Mouse (Mus musculus): ENCODE data around the gene Gpx4. TPM values are rescaled to one million over a fixed set of nuclear protein-coding genes. Genes with fewer than 3 reads are reported as not detected.
"Not testable (repeated sequence)": the region's sequence is repeated elsewhere in the genome, so short reads cannot be mapped to it uniquely, and the experiment has no call there.

Gpx4 gene
- polyA plus RNA-seq, 1 experiment from 2014 or later = 767 TPM

DNA sequence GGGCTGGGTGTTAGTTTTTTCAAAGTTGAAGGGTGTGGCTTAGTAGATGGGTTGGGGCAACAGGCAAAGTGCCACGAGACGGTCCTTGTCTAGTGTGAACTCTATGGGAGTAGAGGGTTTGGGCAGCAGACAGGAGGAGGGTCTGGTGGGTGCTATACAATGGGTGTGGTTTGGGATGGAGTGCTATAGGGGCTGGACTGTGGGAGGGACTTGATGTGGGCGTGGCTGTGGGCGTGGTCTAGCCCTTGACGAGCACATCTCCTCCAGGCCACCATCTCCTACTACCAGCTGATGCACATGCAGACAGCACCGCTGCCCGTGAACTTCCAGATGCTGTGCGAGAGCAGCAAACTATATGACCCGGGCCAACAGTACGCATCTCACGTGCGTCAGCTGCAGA lies 21.1 kb upstream of the Gpx4 start:
- WGBS = 59% methylated on average over 12 of the region's 12 CpGs
- Histone ChIP-seq H3K4me1 (peaks cover 22% of the 10 kb centered on the region), H3K36me3 (peaks cover 59% of the 10 kb centered on the region), H3K4me3 (no peak overlapping the region), H3K27me3 (ENCODE audit: insufficient read depth, poor library complexity, severe bottlenecking) (no peaks in the 10 kb centered on the region), H3K27ac (no peak overlapping the region), H3K9me3 (no peaks in the 10 kb centered on the region)
- DNase-seq (ENCODE audit: low spot score) = no peak

DNA sequence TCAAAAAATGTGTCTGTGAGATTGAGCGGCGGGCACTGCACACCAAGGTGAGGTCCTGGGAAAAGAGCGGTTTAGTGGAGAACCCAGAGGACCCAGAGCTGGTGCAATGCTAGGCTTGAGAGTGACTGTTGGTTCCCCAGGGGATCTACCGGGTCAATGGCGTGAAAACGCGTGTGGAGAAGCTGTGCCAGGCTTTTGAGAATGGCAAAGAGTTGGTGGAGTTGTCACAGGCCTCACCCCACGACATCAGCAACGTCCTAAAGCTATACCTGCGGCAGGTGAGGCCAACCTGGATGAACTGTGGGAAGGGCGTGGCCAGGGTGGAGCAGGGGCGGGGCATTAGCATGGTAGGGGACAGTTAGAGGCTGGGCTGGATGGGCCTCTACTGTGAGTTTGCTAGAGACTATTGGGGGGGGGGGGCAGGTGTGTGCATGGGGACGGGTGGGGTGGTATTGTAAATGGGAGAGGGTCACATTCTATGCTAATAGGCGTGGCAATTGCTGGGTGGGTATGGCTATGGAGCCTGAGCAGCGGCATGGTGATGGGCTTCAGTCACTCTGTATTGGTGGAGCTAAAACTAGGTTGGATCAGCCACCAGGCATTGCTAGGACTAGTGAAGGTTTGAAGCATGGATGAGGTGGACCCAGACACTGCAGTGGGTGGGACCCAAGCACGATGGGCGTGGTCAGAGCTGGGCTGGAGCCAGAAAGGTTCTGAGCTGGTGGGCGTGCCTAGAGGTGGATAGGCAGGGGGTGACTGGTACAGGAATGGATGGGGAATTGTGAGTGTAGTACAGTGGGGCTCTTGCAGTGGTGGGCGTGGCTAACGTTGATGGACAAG lies 19.1 kb upstream of the Gpx4 start:
- Histone ChIP-seq H3K4me3 (no peak overlapping the region), H3K27ac (no peak overlapping the region), H3K4me1 (peaks cover 34% of the 10 kb centered on the region), H3K27me3 (ENCODE audit: insufficient read depth, poor library complexity, severe bottlenecking) (no peaks in the 10 kb centered on the region), H3K36me3 (peaks cover 48% of the 10 kb centered on the region), H3K9me3 (no peaks in the 10 kb centered on the region)
- 70% methylated on average over 20 of the region's 20 CpGs for WGBS
- no peak for DNase-seq (ENCODE audit: low spot score)

DNA sequence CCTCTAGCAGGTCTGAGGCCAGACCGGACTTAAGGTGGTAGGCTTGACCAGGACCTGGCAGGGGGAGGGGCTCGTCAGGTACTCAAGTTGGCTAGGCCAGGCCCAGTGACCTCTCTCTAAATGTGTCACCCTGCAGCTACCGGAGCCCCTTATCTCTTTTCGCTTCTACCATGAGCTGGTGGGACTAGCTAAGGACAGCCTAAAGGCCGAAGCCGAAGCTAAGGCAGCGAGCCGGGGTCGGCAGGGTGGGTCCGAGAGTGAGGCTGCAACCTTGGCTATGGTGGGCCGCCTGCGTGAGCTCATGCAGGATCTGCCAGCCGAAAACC lies 18.5 kb upstream of the Gpx4 start:
- Histone ChIP-seq H3K27me3 (ENCODE audit: insufficient read depth, poor library complexity, severe bottlenecking) (no peaks in the 10 kb centered on the region), H3K9me3 (no peaks in the 10 kb centered on the region), H3K27ac (no peak overlapping the region), H3K36me3 (peaks cover 45% of the 10 kb centered on the region), H3K4me3 (no peak overlapping the region), H3K4me1 (peaks cover 40% of the 10 kb centered on the region)
- DNase-seq (ENCODE audit: low spot score) = no peak
- 88% methylated on average over 13 of the region's 13 CpGs for WGBS

DNA sequence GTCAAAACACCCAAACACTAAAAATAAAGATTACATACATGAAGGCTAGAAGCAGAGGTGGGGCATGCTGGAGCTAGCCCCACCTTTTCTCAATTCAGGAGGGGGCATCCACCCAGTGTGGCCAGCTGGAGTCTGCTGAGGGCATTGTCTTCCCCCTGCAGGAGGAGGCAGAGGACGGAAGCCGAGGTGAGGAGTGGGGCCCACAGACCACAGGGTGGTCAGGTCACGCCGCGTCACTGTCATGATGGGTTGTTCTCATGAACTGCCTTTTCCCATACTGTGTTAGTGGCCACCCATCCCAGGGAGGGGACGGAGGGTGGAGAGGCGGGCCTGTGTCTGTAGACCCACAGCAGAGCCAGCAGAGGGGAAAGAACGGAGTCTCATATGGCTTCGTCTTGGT lies 16.8 kb upstream of the Gpx4 start:
- H3K36me3 ChIP-seq = peaks cover 55% of the 10 kb centered on the region
- DNase-seq (ENCODE audit: low spot score) = no peak
- peaks cover 50% of the 10 kb centered on the region for H3K4me1 ChIP-seq
- H3K27me3 ChIP-seq (ENCODE audit: insufficient read depth, poor library complexity, severe bottlenecking) = no peaks in the 10 kb centered on the region
- H3K27ac ChIP-seq = no peak overlapping the region
- no peak overlapping the region for H3K4me3 ChIP-seq
- H3K9me3 ChIP-seq = no peaks in the 10 kb centered on the region
- WGBS = 86% methylated on average over 9 of the region's 9 CpGs

DNA sequence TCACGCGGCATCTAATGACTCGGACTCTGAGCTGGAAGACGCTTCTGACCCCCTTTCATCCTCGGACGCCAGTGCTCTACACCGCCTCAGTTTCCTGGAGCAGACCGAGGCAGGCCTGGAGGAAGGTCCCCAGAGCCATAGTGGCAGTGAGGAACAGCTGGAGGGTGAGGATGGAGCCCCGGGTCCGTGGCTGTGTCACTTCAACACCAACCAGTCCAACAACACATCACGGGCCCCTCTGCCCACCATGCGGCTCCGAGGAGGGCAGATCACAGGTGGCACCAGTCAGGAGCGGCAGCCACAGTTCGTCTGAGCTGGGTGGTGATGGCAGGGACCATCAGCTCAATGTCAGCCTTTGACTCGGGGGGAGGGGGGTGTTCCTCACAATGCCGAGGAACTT lies 16.2 kb upstream of the Gpx4 start:
- WGBS = 86% methylated on average over 17 of the region's 17 CpGs
- H3K36me3 ChIP-seq = peaks cover 60% of the 10 kb centered on the region

DNA sequence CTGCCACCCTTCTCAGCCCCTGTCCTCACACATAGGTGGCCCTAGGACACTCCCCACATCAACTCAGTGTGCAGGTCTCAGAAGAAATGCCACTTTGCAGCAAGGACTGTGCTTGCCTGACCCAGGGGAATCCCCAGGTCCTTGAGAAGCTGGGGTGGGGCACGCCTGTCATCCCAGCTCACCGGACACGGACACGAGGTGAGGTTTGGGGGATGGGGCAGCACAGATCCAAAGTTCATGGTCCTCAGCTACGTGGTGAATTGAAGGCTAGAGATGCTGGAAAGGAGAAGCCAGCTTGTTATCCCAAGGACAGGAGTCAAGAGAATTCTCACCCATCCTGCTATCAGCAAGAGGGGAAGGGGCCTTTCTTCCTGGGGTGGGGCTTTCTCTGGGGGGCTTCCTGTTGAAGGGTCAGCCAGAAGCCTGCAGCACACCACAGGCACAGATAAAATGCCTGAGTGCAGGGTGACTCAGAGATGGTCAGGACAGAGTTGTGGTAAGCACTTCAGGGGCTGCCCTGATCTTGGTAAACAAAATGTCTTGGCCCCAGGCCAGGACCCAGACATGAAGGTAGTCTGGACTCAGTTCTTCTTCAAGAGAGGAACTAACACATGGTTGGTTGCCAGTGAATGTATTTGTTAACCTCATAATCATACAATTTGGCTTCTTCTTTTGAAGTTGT lies 14.0 kb upstream of the Gpx4 start:
- Histone ChIP-seq H3K36me3 (peaks cover 64% of the 10 kb centered on the region), H3K9me3 (no peaks in the 10 kb centered on the region), H3K4me3 (peak overlapping the region; percentile 20; the same call in 1 of the 2 replicates), H3K27ac (peak overlapping the region; percentile 78), H3K27me3 (ENCODE audit: insufficient read depth, poor library complexity, severe bottlenecking) (no peaks in the 10 kb centered on the region), H3K4me1 (peaks cover 53% of the 10 kb centered on the region)
- no peak for DNase-seq (ENCODE audit: low spot score)
- 27% methylated on average over 5 of the region's 5 CpGs for WGBS

More for the DNA sequence above, 16.2 kb upstream of the Gpx4 start:
- Histone ChIP-seq H3K9me3 (no peaks in the 10 kb centered on the region), H3K4me3 (no peak overlapping the region), H3K27me3 (ENCODE audit: insufficient read depth, poor library complexity, severe bottlenecking) (no peaks in the 10 kb centered on the region), H3K27ac (peak overlapping the region; percentile 45; the same call in 1 of the 2 replicates), H3K4me1 (peaks cover 50% of the 10 kb centered on the region)
- no peak for DNase-seq (ENCODE audit: low spot score)

DNA sequence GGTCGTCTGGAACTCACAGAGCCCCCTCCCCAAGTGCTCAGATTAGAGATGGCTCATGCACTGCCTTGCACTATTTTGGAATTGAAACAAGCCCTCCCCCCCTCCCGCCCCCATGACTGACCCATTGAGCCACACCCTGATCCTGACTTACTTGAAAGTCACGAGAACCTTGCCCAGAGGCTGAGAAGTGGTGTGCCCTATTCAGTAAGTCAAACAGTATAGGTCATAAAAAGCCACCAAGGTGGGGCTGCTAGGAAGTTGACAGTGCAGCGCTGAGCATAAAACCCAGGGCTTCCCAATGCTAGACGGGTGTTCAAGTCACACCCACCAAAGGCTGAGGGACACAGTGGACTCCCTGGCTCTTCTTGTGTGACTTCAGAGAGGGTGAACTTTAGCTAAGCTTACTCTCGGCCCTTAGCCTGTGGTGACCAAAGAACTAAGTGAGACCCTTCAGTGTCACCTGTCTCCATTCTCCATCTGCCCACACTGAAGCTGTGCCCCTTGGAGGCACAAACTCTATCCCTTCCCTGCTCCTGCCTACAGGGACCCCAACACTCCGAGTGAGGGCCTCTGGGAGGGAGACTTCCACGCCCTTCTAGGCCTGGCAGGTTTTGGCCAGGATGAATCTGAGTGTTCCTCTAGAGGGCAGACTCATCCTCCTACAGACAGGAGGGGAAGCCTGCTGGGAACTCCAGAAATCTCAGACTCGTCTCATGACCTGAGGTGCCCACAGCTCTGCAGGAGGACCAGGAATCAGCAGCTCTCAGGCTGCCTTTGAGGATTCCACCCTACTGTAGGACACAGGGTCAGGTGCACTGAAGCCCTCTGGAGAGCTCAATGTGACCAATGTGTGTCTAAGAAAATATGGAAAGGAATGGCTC lies 13.2 kb upstream of the Gpx4 start:
- Histone ChIP-seq H3K27ac (peak overlapping the region; percentile 78), H3K36me3 (peaks cover 68% of the 10 kb centered on the region), H3K9me3 (no peaks in the 10 kb centered on the region), H3K27me3 (ENCODE audit: insufficient read depth, poor library complexity, severe bottlenecking) (no peaks in the 10 kb centered on the region), H3K4me1 (peaks cover 61% of the 10 kb centered on the region), H3K4me3 (peak overlapping the region; percentile 20; the same call in 1 of the 2 replicates)
- WGBS = 27% methylated on average over 9 of the region's 9 CpGs
- DNase-seq (ENCODE audit: low spot score) = no peak

DNA sequence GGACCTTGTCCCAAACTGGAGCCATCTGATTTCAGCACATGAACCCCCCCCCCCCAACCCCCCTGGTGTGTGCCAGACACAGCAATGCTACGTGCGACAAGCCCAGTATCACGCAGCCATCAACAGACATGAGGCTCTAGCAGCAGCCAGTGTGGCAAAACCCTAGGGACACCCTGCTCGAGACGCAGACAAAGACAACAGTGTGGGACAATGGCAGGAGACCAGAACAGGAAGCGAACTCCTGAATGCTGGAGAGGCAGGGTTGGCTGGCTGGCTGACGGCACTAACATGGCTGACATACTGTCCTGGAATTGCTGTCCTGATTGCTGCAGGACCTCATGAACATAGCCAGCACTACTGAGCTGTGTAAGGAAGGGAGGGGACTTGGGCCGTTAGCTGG lies 11.8 kb upstream of the Gpx4 start:
- WGBS = 66% methylated on average over 8 of the region's 8 CpGs
- peaks cover 67% of the 10 kb centered on the region for H3K4me1 ChIP-seq
- H3K27me3 ChIP-seq (ENCODE audit: insufficient read depth, poor library complexity, severe bottlenecking) = no peaks in the 10 kb centered on the region
- H3K36me3 ChIP-seq = peaks cover 56% of the 10 kb centered on the region
- H3K9me3 ChIP-seq = no peaks in the 10 kb centered on the region
- H3K27ac ChIP-seq = peak overlapping the region; percentile 48; the same call in 1 of the 2 replicates
- no peak for DNase-seq (ENCODE audit: low spot score)
- no peak overlapping the region for H3K4me3 ChIP-seq

DNA sequence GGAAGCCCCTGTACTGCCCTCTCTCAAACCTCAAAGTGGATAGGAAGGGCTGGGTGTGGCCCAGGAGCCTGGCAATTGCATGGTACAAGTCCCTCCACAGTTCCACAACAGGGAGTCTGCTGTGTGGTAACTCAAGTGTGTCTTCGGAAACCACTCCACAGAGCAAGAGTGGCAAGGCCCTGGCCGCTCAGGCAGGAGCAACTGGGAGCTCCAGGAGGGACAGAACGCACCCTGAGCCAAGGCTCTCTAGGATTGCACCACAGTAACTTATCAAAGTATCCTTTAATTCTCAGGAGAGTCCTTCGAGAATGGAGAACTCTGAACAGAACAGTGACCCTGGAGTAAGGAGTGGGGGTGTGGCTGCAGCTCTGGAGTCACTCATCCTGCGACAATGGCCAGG lies 11.3 kb upstream of the Gpx4 start:
- no peak overlapping the region for H3K4me3 ChIP-seq

DNA sequence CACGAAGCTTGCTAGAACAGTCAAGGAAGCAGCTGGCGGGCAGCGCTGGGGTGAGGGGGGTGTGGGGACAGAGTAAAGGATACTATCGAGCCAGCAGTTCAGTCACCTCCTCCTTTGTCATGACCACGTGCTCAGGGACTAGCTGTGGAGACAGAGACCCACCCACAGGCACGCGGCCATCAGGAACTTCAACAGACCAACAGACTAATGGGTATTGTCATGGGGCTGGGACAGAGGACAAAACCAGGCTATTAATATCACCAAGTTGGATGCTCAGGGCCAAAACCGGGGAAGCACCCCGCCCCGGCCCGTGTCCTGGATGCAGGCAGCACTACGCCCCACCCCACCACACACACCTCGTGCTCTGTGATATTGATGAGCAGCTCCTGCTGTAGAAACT lies 10.1 kb upstream of the Gpx4 start:
- H3K9me3 ChIP-seq = no peaks in the 10 kb centered on the region
- H3K36me3 ChIP-seq = peaks cover 44% of the 10 kb centered on the region
- no peak for DNase-seq (ENCODE audit: low spot score)
- WGBS = 93% methylated on average over 13 of the region's 13 CpGs
- peaks cover 61% of the 10 kb centered on the region for H3K4me1 ChIP-seq
- 0 out of 2 replicates have a peak overlapping the region, but pooled peaks have one; percentile 12 for H3K4me3 ChIP-seq
- no peak overlapping the region for H3K27ac ChIP-seq
- no peaks in the 10 kb centered on the region for H3K27me3 ChIP-seq (ENCODE audit: insufficient read depth, poor library complexity, severe bottlenecking)

More for the DNA sequence above, 11.3 kb upstream of the Gpx4 start:
- Histone ChIP-seq H3K27ac (peak overlapping the region; percentile 48; the same call in 1 of the 2 replicates), H3K36me3 (peaks cover 51% of the 10 kb centered on the region), H3K4me1 (peaks cover 67% of the 10 kb centered on the region), H3K27me3 (ENCODE audit: insufficient read depth, poor library complexity, severe bottlenecking) (no peaks in the 10 kb centered on the region), H3K9me3 (no peaks in the 10 kb centered on the region)
- 87% methylated on average over 5 of the region's 5 CpGs for WGBS
- no peak for DNase-seq (ENCODE audit: low spot score)

DNA sequence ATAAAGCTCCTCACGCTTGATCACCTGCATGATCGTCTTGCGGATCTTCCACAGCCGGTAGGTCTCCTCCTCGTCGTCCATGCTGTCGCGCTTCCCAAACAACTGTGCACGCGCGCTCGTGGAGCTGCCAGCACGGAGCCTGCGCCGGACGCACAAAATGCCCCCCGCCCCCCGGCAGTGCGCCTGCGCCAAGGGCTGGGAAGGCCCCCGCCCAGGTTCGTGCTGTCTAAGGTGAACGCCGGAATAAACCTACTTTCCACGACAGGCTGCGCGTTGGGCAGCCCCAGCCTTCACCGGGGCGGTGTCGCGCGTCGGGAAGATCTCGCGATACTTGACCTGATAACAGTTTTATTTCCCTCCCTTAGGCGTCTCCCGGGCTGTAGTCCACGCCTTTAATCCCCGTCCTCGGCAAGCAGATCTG lies 7.4 kb upstream of the Gpx4 start, which contains the start of gene Polr2e:
Gene Polr2e, minus strand, starts transcription at position 237 of the 421 bp plus-strand sequence.
- no peaks in the 10 kb centered on the region for H3K9me3 ChIP-seq
- H3K4me3 ChIP-seq = peak within 1 kb of the TSS; percentile 82
- peak; percentile 98 for DNase-seq (ENCODE audit: low spot score)
- H3K27ac ChIP-seq = peak within 1 kb of the TSS; percentile 87
- H3K36me3 ChIP-seq = peaks cover 41% of the 10 kb centered on the region
- under 1% methylated on average over 40 of the region's 40 CpGs for WGBS
- H3K27me3 ChIP-seq (ENCODE audit: insufficient read depth, poor library complexity, severe bottlenecking) = no peaks in the 10 kb centered on the region
- peaks cover 38% of the 10 kb centered on the region for H3K4me1 ChIP-seq

DNA sequence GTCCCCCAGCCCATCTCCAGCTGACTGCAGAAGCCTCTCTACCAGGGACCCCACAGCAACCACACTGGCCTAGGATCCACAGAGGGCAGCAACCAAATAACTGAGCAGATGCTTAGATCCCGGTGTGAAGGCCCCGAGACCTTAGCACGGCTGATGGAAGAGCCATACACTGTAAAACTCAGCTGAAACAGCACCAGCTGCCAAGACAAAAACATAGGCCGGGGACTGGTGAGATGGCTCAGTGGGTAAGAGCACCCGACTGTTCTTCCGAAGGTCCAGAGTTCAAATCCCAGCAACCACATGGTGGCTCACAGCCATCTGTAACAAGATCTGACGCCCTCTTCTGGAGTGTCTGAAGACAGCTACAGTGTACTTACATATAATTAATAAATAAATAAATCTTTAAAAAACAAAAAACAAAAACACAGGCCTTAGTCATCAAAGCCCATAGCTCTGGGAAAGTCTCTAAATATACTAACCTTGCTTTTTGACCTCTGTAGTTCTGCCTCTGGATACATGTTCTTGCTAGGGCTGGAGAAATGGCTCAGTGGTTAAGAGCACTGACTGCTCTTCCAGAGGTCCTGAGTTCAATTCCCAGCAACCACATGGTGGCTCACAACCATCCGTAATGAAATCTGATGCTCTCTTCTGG lies 5.4 kb upstream of the Gpx4 start:
- H3K9me3 ChIP-seq; H3K4me3 ChIP-seq; DNase-seq (ENCODE audit: low spot score); H3K27me3 ChIP-seq (ENCODE audit: insufficient read depth, poor library complexity, severe bottlenecking): not testable (repeated sequence)
- Histone ChIP-seq H3K36me3 (peaks cover 21% of the 10 kb centered on the region), H3K4me1 (peaks cover 22% of the 10 kb centered on the region), H3K27ac (0 out of 2 replicates have a peak overlapping the region, but pooled peaks have one; percentile 0)
- 82% methylated on average over 8 of the region's 8 CpGs for WGBS
